Mouse (Mus musculus) neural tube, postnatal 0 days (tissue): Measurements from ENCODE around the gene Lrrc45. TPM values are rescaled to one million over a fixed set of nuclear protein-coding genes. Genes with fewer than 3 reads are reported as not detected.

Experiments
- polyA plus RNA-seq: library from polyadenylated mRNA; unstranded; fragments of >200 nt; fragmentation: Nextera tagmentation; extraction: Ambion mirVana; gene quantifications from 2 replicates; pipeline ENCODE4 v1.2.1, GENCODE M21; 2015

Lrrc45 gene
- polyA plus RNA-seq: 45.3 and 62.8 TPM in 2 replicates

DNA sequence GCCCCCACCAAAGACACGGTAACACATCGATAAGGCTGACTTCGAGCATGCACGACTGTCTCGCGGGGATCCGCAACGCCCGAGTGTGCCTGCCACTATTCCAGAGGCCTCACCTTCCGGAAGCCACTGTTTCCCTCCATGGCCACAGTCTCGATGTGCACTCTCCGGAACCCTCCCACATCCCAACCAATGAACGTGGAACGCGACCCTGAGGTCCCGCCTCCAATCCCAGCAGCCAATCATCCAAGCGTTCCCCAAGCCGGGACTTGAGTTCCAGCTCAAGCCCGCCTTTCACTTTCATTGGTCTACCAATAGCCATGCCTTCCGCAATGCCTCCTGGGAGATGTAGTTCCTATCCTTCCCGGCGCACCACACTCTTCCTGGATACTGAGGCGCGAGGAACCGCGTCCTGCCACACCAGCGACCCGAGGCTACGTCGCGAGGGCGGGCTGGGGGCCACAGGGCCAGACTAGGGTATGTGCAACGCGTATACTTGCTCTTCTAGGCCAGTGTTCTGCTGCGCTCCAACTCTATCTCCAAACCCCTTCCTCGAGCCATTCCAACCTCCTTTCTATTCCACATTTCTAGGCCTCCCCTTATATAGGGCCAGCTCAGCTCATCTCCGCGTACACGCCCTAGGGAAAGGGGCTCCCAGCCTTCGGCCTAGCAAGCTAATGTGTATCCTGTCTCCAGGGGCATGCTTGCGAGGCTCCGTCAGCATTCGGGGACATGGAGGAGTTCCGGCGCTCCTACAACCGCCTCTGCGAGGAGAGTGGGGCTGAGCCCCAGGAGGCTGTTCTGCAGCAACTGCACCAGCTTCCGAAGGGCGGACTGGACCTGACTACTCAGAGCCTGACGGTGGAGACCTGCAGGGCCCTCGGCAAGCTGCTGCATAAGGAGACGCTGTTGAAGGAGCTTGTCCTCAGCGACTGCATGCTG, at the start of gene Lrrc45, which contains the start of gene Cenpx:
Gene Lrrc45 (plus strand): TSS at position 346 of the 939 bp plus-strand sequence.
Gene Cenpx (minus strand): TSS at position 159 of the 939 bp plus-strand sequence.

DNA sequence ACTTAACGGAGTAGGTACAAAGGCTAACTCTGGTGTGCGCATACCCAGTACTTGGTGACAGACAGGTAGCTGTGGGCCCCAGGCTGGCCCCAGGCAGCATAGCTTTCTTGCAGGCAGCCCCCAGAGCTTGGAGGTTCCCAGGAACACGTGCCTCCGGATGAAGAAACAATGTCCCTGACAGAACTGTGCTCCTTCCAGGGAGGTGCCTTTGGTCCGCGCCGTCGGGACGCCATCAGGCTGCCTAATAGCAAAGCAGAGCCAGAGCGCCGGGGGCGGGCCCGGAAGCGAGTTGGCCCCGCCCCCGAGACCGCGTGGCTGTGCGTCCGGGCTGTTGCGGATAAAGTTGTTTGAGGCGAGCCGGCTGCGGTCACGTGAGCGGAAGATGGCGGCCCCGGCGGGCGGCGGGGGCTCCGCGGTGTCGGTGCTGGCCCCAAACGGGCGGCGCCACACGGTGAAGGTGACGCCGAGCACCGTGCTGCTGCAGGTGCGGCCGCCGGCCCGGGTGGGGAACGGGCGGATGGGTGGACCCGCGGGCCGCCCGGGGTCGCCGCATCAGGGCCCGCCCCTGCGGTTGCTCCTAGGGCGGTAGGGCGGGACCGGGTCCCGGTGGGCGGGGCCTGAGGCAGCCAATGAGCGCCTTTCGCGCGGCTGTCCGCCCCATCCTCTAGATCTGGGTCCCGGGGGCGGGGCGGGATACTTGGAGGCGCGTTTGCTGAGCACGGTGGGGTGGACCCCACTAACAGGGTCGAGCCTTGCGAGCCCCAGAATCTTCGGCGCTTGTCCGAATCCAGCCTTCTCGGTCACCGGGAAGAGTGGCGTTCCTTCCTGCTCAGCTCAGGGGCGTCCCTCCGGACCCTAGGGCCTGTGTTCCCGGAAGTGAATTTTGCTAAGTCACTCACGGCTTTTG, 40.8 kb upstream of the Lrrc45 start, which contains the start of gene Aspscr1:
Gene Aspscr1 (plus strand): TSS at position 287 of the 907 bp plus-strand sequence.

DNA sequence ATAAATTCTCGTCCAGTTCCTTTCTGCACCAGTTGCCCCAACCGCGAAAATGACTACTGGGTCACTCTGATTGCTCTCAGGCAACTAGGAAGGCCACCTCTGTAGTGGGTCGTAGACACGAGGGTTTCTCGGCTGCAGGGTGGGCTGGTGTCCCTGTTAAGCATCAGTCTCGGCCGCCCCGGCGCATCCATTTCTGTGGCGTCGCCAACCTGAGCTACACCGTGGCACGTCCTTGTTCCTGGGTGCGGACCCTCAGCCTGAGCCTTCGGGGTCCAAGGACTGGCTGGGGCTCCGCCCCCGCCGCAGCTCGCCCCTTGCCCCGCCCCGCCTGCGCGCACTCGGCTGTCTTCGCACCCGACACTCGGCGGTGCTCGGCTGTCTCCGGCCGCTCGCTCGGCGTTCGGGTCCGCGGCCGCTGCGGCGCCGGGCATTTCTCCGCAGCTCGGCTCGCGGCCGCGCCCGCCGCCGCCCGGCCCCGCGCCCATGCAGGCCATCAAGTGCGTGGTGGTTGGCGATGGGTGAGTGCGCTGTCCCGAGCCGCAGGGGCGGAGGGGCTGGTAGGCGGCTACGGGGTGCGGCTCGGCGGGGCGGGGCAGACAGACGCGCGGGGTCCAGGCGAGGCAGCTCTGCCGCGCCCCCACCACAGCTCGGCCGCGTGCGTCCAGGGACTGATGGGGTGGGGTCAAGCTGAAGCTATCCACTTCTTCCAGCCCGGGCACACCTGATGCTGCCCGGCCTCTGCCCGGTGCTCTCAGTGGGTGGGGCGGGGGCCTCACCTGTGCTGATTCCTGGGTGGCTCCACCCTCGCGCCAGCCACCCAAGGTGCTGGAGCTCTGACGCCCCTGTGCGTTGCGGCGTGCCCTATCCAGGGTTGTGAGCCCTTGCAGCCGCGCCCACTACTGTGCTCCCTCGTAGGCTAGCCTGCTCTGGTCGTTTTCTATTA, 7.7 kb downstream of the Lrrc45 start, which contains the start of gene Rac3:
Gene Rac3 (plus strand): TSS at position 347 of the 943 bp plus-strand sequence.

DNA sequence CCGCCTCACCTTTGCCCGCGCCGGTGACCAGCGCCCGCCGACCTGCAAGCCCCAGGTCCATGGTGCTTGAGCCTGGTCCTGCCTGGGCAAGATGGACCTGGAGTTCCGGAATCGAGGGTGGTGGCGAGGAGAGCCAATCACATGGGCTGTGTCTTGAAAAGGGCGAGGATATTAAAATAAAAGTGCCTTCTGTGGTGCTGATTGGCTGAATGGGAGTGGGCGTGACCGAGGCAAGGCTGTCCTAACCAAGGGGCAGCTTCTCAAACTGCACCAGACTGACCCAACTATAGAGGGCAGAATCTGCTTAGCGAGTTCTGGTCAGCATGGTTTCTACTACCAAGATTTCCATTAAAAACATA, 13.4 kb downstream of the Lrrc45 start, which contains the start of gene Dcxr:
Gene Dcxr (minus strand): TSS at position 113 of the 359 bp plus-strand sequence.

DNA sequence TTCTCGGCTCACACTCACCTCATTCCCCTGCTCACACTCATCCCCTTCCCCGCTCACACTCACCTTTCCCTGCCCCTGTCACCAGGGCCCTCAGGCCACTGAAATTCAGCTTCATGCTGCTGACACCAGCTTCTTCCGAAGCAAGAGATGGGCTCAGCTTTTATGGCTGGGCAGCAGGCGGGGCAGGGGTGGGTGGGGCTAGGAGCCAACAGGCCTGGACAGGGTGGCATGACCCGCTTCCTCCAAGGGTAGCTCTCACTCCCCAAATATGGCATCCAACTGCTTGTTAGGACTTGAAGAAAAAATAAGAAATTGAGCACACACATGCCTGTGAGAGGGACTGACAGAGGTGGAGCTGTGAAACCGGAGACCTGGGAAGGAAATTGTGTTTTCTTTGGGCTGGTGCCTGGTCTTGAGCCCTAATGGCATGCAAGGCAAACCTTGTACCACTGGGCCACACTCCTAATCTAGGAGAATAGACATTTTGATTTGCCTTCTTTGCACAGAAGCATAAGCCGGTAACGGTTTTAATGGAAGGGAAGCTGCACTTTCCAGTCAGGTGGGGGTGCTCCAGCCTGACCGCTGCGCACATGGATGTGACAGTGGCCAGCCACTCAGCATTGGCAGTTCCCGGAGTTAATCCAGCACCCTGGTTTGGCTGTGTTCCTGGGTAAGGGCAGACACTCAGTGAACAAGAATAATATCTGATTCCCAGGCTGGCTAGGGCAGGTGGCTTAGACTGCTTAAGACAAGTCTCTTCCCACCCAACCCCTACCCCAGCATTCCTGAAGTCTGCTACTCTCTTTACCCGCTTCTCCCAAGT, 18.3 kb downstream of the Lrrc45 start, which contains the start of gene Cbr2:
Gene Cbr2 (minus strand): TSS at position 257 of the 823 bp plus-strand sequence.

DNA sequence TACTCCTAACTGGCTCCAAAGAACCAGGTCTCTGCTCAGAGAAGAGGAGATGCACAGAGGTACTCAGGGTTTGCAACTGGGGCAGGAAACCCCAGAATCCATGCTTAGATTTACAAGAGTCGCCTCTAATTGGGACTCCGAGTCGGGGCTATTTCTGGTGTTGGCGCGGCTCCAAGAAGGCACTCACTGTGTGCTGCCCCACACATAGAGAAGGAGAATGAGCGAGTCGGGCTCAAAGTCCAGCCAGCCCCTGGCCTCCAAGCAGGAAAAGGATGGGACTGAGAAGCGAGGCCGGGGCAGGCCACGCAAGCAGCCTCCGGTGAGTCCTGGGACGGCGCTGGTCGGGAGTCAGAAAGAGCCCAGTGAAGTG, 48.9 kb downstream of the Lrrc45 start, which contains the start of gene Hmga1b:
Gene Hmga1b (plus strand): TSS at position 123 of the 370 bp plus-strand sequence.

Other genes with a start within 250 kb of the Lrrc45 start
- 86.7 and 89.4 TPM in 2 replicates for gene Arl16, start 246.3 kb upstream of the Lrrc45 start, polyA plus RNA-seq
- 156 and 163 TPM in 2 replicates for gene Mrpl12, start 229.3 kb upstream of the Lrrc45 start, polyA plus RNA-seq
- gene Slc25a10, start 222.1 kb upstream of the Lrrc45 start, polyA plus RNA-seq: 29.1 and 32.5 TPM in 2 replicates
- 0.29 and 0.30 TPM in 2 replicates for gene Gcgr, start 183.2 kb upstream of the Lrrc45 start, polyA plus RNA-seq
- 238 and 259 TPM in 2 replicates for gene Mcrip1, start 164.2 kb upstream of the Lrrc45 start, polyA plus RNA-seq
- gene Ppp1r27, start 162.8 kb upstream of the Lrrc45 start, polyA plus RNA-seq: not detected in 2 replicates
- 213 and 228 TPM in 2 replicates for gene P4hb, start 140.7 kb upstream of the Lrrc45 start, polyA plus RNA-seq
- 444 and 484 TPM in 2 replicates for gene Arhgdia, start 132.3 kb upstream of the Lrrc45 start, polyA plus RNA-seq
- gene Alyref, start 115.6 kb upstream of the Lrrc45 start, polyA plus RNA-seq: 163 and 172 TPM in 2 replicates
- gene Anapc11, start 115.5 kb upstream of the Lrrc45 start, polyA plus RNA-seq: 220 and 225 TPM in 2 replicates
- 1.8 and 3.2 TPM in 2 replicates for gene Npb, start 105.4 kb upstream of the Lrrc45 start, polyA plus RNA-seq
- gene Pcyt2, start 96.0 kb upstream of the Lrrc45 start, polyA plus RNA-seq: 162 and 185 TPM in 2 replicates
- 42.3 and 44.0 TPM in 2 replicates for gene Sirt7, start 88.7 kb upstream of the Lrrc45 start, polyA plus RNA-seq
- 47.6 and 50.2 TPM in 2 replicates for gene Mafg, start 80.3 kb upstream of the Lrrc45 start, polyA plus RNA-seq
- 8.8 and 9.5 TPM in 2 replicates for gene Pycr1, start 70.2 kb upstream of the Lrrc45 start, polyA plus RNA-seq
- gene Myadml2, start 65.8 kb upstream of the Lrrc45 start, polyA plus RNA-seq: 1.6 and 2.8 TPM in 2 replicates
- 13.9 and 15.4 TPM in 2 replicates for gene Notum, start 52.8 kb upstream of the Lrrc45 start, polyA plus RNA-seq
- gene Aspscr1, start 41.0 kb upstream of the Lrrc45 start, polyA plus RNA-seq: 134 and 150 TPM in 2 replicates
- 103 and 104 TPM in 2 replicates for gene Cenpx, start 187 bp upstream of the Lrrc45 start, polyA plus RNA-seq
- gene Rac3, start 7.5 kb downstream of the Lrrc45 start, polyA plus RNA-seq: 617 and 689 TPM in 2 replicates
- gene Dcxr, start 13.4 kb downstream of the Lrrc45 start, polyA plus RNA-seq: 25.0 and 27.0 TPM in 2 replicates
- 4.1 and 4.5 TPM in 2 replicates for gene Cbr2, start 18.2 kb downstream of the Lrrc45 start, polyA plus RNA-seq
- gene Hmga1b, start 48.9 kb downstream of the Lrrc45 start, polyA plus RNA-seq: 1.8 and 2.9 TPM in 2 replicates
- 98.9 and 123 TPM in 2 replicates for gene Rfng, start 70.3 kb downstream of the Lrrc45 start, polyA plus RNA-seq
- 236 and 269 TPM in 2 replicates for gene Gps1, start 70.3 kb downstream of the Lrrc45 start, polyA plus RNA-seq
- gene Dus1l, start 82.5 kb downstream of the Lrrc45 start, polyA plus RNA-seq: 34.8 and 41.7 TPM in 2 replicates
- 47.3 and 79.1 TPM in 2 replicates for gene Fasn, start 110.6 kb downstream of the Lrrc45 start, polyA plus RNA-seq
- gene Ccdc57, start 218.9 kb downstream of the Lrrc45 start, polyA plus RNA-seq: 4.0 and 4.1 TPM in 2 replicates
- gene Slc16a3, start 234.6 kb downstream of the Lrrc45 start, polyA plus RNA-seq: 3.7 and 4.1 TPM in 2 replicates